Mouse (Mus musculus) limb, embryonic 14.5 days (tissue): Measurements from ENCODE around the gene Bysl. TPM values are rescaled to one million over a fixed set of nuclear protein-coding genes. Genes with fewer than 3 reads are reported as not detected.

Source experiments
- ATAC-seq: fragments of 200-750 bp; cut with Nextera tagmentation; 2 replicates; pipeline ENCODE4 v1.8.0; 2017; ENCODE audit warnings: low read depth, moderate number of reproducible peaks, moderate TSS enrichment; ENCODE audit not compliant: low FRiP score
- DNase-seq: peaks from one replicate; pipeline ENCODE4 v3.0.0-alpha.2; 2015; ENCODE audit warnings: low spot score
- H3K27ac ChIP-seq: fragments of 300-500 bp; sonication (generic); replicated peaks from 2 replicates; pipeline ENCODE4 v1.5.1; 2014; ENCODE audit warnings: low read depth, mild to moderate bottlenecking, low read length, moderate library complexity, mixed read lengths
- H3K27me3 ChIP-seq: fragments of 300-500 bp; sonication (generic); 2 replicates; pipeline ENCODE4 v1.6.1; 2014; ENCODE audit warnings: low read length, mixed read lengths; ENCODE audit not compliant: control insufficient read depth, insufficient read depth
- H3K36me3 ChIP-seq: fragments of 300-500 bp; sonication (generic); 2 replicates; pipeline ENCODE4 v1.6.1; 2014; ENCODE audit warnings: mild to moderate bottlenecking, low read length, moderate library complexity, mixed read lengths; ENCODE audit not compliant: control insufficient read depth, insufficient read depth
- H3K4me1 ChIP-seq: fragments of 300-500 bp; sonication (generic); 2 replicates; pipeline ENCODE4 v1.6.1; 2014; ENCODE audit warnings: antibody characterized with exemption, low read length, mixed read lengths; ENCODE audit not compliant: control insufficient read depth, insufficient read depth
- H3K4me2 ChIP-seq: fragments of 300-500 bp; sonication (generic); replicated peaks from 2 replicates; pipeline ENCODE4 v1.6.1; 2014; ENCODE audit warnings: low read depth, mild to moderate bottlenecking, low read length, moderate library complexity; ENCODE audit not compliant: severe bottlenecking
- H3K4me3 ChIP-seq: fragments of 300-500 bp; sonication (generic); replicated peaks from 2 replicates; pipeline ENCODE4 v1.5.1; 2014; ENCODE audit warnings: low read length
- H3K9ac ChIP-seq: fragments of 300-500 bp; sonication (generic); 2 replicates; pipeline ENCODE4 v1.6.1; 2014; ENCODE audit warnings: mild to moderate bottlenecking, low read depth, low read length, moderate library complexity; ENCODE audit not compliant: severe bottlenecking
- H3K9me3 ChIP-seq: fragments of 300-500 bp; sonication (generic); 2 replicates; pipeline ENCODE4 v1.6.1; 2016; ENCODE audit warnings: low read length; ENCODE audit not compliant: control insufficient read depth
- POLR2A ChIP-seq: fragments of 200-500 bp; IDR thresholded peaks from 2 replicates; pipeline ENCODE4 v1.8.0; 2012; ENCODE audit warnings: inconsistent platforms, mild to moderate bottlenecking, moderate library complexity, borderline replicate concordance; ENCODE audit not compliant: insufficient read depth, insufficient read length; ENCODE audit errors: extremely low read depth
- WGBS: fragments of 180-500 bp; shearing (Covaris S2); extraction: QIAGEN DNeasy Blood & Tissue Kit; methylation state at CpG from one replicate; pipeline ENCODE4 v1.1.7; 2014; 5-methylcytosine and 5-hydroxymethylcytosine counted together
- polyA plus RNA-seq, 2 experiments: library from polyadenylated mRNA; depleted of rRNA in 1 of 2; stranded (reverse) in 1 of 2; unstranded in 1 of 2; fragments of >200 nt; fragmentation: Nextera tagmentation in 1 of 2; extraction: Ambion mirVana in 1 of 2; gene quantifications; 2 replicates each; pipeline versions ENCODE4 v1.2.1 to v1.2.3; 2012 to 2014

Bysl gene
- polyA plus RNA-seq, 2 experiments = 20.4 to 20.6 TPM

- DNase-seq = no peak
- Histone ChIP-seq H3K27me3 (no peaks in the 10 kb centered on the region), H3K4me2 (no peak overlapping the region), H3K9me3 (no peaks in the 10 kb centered on the region), H3K4me1 (no peaks in the 10 kb centered on the region), H3K9ac (no peak overlapping the region), H3K4me3 (no peak overlapping the region), H3K36me3 (no peaks in the 10 kb centered on the region), H3K27ac (no peak overlapping the region)
- ATAC-seq = no peak
- TF ChIP-seq POLR2A = no peak
- WGBS = 80% methylated on average over 6 of the region's 6 CpGs
These were observed 48.4 kb downstream of the Bysl start for GRCm38 (mm10) chr17:47562875-47563274.

- H3K4me3 ChIP-seq = no peak overlapping the region
- H3K9ac ChIP-seq = no peak overlapping the region
- H3K4me1 ChIP-seq = no peaks in the 10 kb centered on the region
- H3K27me3 ChIP-seq = no peaks in the 10 kb centered on the region
- DNase-seq = peak; percentile 7
- no peaks in the 10 kb centered on the region for H3K9me3 ChIP-seq
- peak; percentile 47; the same call in 1 of the 2 replicates for ATAC-seq
- no peaks in the 10 kb centered on the region for H3K36me3 ChIP-seq
- WGBS = 62% methylated on average over 6 of the region's 6 CpGs
- peak overlapping the region; percentile 58; the same call in 1 of the 2 replicates for H3K27ac ChIP-seq
- H3K4me2 ChIP-seq = no peak overlapping the region
- TF ChIP-seq POLR2A = no peak
These were observed 51.6 kb downstream of the Bysl start for GRCm38 (mm10) chr17:47559726-47560125.

DNA sequence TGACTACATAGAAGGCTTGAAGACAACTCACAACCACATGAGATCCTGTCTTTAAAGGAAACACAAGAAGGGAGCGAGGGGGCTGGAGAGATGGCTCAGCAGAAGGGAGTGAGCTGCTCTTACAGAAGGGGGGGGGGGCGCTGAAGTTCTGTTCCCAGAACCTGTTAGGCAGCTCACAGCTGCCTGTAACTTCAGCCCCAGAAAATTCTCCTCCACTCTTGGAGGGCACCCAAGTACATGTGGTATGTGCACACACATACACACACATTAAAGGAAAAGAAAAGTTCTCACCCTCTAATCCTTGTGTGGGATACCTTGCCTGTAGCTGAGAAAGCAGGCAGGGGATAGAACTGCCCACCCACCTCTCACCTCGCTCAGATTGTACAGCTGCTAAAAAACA lies 54.1 kb downstream of the Bysl start:
- H3K36me3 ChIP-seq = no peaks in the 10 kb centered on the region
- no peak overlapping the region for H3K27ac ChIP-seq
- peak; percentile 36 for DNase-seq
- WGBS = 62% methylated on average over 2 of the region's 3 CpGs
- H3K9ac ChIP-seq = no peak overlapping the region
- H3K4me3 ChIP-seq = no peak overlapping the region
- no peak for TF ChIP-seq POLR2A
- no peak overlapping the region for H3K4me2 ChIP-seq
- no peaks in the 10 kb centered on the region for H3K9me3 ChIP-seq
- no peak for ATAC-seq
- H3K27me3 ChIP-seq = no peaks in the 10 kb centered on the region
- no peaks in the 10 kb centered on the region for H3K4me1 ChIP-seq

GRCm38 (mm10) chr17:47554621-47555020 lies 56.7 kb downstream of the Bysl start:
- Histone ChIP-seq H3K4me1 (no peaks in the 10 kb centered on the region), H3K9ac (no peak overlapping the region), H3K36me3 (no peaks in the 10 kb centered on the region), H3K4me2 (no peak overlapping the region), H3K27me3 (no peaks in the 10 kb centered on the region), H3K9me3 (no peaks in the 10 kb centered on the region), H3K4me3 (no peak overlapping the region), H3K27ac (no peak overlapping the region)
- TF ChIP-seq POLR2A = no peak
- WGBS = 69% methylated on average over 10 of the region's 10 CpGs
- ATAC-seq (no peak), DNase-seq (no peak)

- no peak overlapping the region for H3K9ac ChIP-seq
- H3K4me1 ChIP-seq = no peaks in the 10 kb centered on the region
- TF ChIP-seq POLR2A = no peak
- ATAC-seq (no peak), DNase-seq (no peak)
- H3K27ac ChIP-seq = no peak overlapping the region
- H3K36me3 ChIP-seq = no peaks in the 10 kb centered on the region
- H3K4me2 ChIP-seq = no peak overlapping the region
- no peaks in the 10 kb centered on the region for H3K9me3 ChIP-seq
- H3K27me3 ChIP-seq = no peaks in the 10 kb centered on the region
- no peak overlapping the region for H3K4me3 ChIP-seq
These were observed 58.3 kb downstream of the Bysl start for GRCm38 (mm10) chr17:47552994-47553393.

DNA sequence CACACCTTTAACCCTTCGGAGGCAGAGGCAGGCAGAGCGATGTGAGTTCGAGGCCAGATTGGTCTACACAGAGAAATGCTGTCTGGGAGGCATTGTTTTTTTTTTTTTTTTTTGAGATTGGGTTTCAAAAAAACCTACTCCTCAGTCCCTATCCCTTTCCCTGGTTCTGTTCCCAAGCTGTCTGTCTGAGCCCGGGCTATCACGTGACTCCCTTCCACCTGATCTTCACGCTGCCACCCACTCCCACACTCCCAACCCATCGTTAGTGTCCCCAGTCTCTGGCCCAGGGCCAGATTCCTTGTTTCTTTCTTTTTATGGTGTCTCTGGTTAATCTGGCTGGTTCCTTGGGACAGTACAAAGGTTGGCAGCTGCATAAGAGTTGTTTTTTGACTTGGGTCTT lies 60.2 kb downstream of the Bysl start:
- H3K9me3 ChIP-seq = no peaks in the 10 kb centered on the region
- no peaks in the 10 kb centered on the region for H3K27me3 ChIP-seq
- ATAC-seq = no peak
- WGBS = 72% methylated on average over 7 of the region's 7 CpGs
- no peak overlapping the region for H3K4me3 ChIP-seq
- no peak overlapping the region for H3K4me2 ChIP-seq
- H3K9ac ChIP-seq = no peak overlapping the region
- H3K27ac ChIP-seq = no peak overlapping the region
- no peak for TF ChIP-seq POLR2A
- DNase-seq = no peak
- H3K4me1 ChIP-seq = no peaks in the 10 kb centered on the region
- no peaks in the 10 kb centered on the region for H3K36me3 ChIP-seq

Other genes with a start within 250 kb of the Bysl start
- 42.8 and 51.3 TPM in 2 replicates for gene Mrps10, start 242.6 kb downstream of the Bysl start, polyA plus RNA-seq (2012; rRNA removed)
- 76.0 and 77.7 TPM in 2 replicates for gene Mrps10, start 242.6 kb downstream of the Bysl start, polyA plus RNA-seq (2014; fragmentation: Nextera tagmentation; extraction: Ambion mirVana)
- 1.2 and 1.3 TPM in 2 replicates for gene Guca1b, start 226.1 kb downstream of the Bysl start, polyA plus RNA-seq (2012; rRNA removed)
- gene Guca1b, start 226.1 kb downstream of the Bysl start, polyA plus RNA-seq (2014; fragmentation: Nextera tagmentation; extraction: Ambion mirVana) = 0.30 and 0.44 TPM in 2 replicates
- gene Guca1a, start 210.9 kb downstream of the Bysl start, polyA plus RNA-seq (2012; rRNA removed) = 2.5 and 3.9 TPM in 2 replicates
- gene Guca1a, start 210.9 kb downstream of the Bysl start, polyA plus RNA-seq (2014; fragmentation: Nextera tagmentation; extraction: Ambion mirVana) = 6.0 and 6.4 TPM in 2 replicates
- 3.0 and 3.4 TPM in 2 replicates for gene AI661453, start 174.9 kb downstream of the Bysl start, polyA plus RNA-seq (2012; rRNA removed)
- 2.6 and 2.7 TPM in 2 replicates for gene AI661453, start 174.9 kb downstream of the Bysl start, polyA plus RNA-seq (2014; fragmentation: Nextera tagmentation; extraction: Ambion mirVana)
- 0.25 and 0.82 TPM in 2 replicates for gene 1700001C19Rik, start 174.1 kb downstream of the Bysl start, polyA plus RNA-seq (2012; rRNA removed)
- 0.50 and 0.68 TPM in 2 replicates for gene 1700001C19Rik, start 174.1 kb downstream of the Bysl start, polyA plus RNA-seq (2014; fragmentation: Nextera tagmentation; extraction: Ambion mirVana)
- 46.4 and 52.2 TPM in 2 replicates for gene Taf8, start 109.2 kb downstream of the Bysl start, polyA plus RNA-seq (2012; rRNA removed)
- 26.3 and 29.2 TPM in 2 replicates for gene Taf8, start 109.2 kb downstream of the Bysl start, polyA plus RNA-seq (2014; fragmentation: Nextera tagmentation; extraction: Ambion mirVana)
- 349 and 415 TPM in 2 replicates for gene Ccnd3, start 106.4 kb downstream of the Bysl start, polyA plus RNA-seq (2012; rRNA removed)
- 513 and 520 TPM in 2 replicates for gene Ccnd3, start 106.4 kb downstream of the Bysl start, polyA plus RNA-seq (2014; fragmentation: Nextera tagmentation; extraction: Ambion mirVana)
- gene Med20, start 90 bp upstream of the Bysl start, polyA plus RNA-seq (2012; rRNA removed) = 59.5 and 64.7 TPM in 2 replicates
- gene Med20, start 90 bp upstream of the Bysl start, polyA plus RNA-seq (2014; fragmentation: Nextera tagmentation; extraction: Ambion mirVana) = 50.6 and 55.0 TPM in 2 replicates
- gene Gm20517, start 97 bp upstream of the Bysl start, polyA plus RNA-seq (2012; rRNA removed) = 1.3 and 1.4 TPM in 2 replicates
- 0.72 and 1.4 TPM in 2 replicates for gene Gm20517, start 97 bp upstream of the Bysl start, polyA plus RNA-seq (2014; fragmentation: Nextera tagmentation; extraction: Ambion mirVana)
- 17.6 and 20.8 TPM in 2 replicates for gene Usp49, start 19.2 kb upstream of the Bysl start, polyA plus RNA-seq (2012; rRNA removed)
- gene Usp49, start 19.2 kb upstream of the Bysl start, polyA plus RNA-seq (2014; fragmentation: Nextera tagmentation; extraction: Ambion mirVana) = 5.0 and 5.2 TPM in 2 replicates
- gene Tomm6, start 76.9 kb upstream of the Bysl start, polyA plus RNA-seq (2012; rRNA removed) = 106 and 130 TPM in 2 replicates
- 409 and 415 TPM in 2 replicates for gene Tomm6, start 76.9 kb upstream of the Bysl start, polyA plus RNA-seq (2014; fragmentation: Nextera tagmentation; extraction: Ambion mirVana)
- 16.0 and 26.2 TPM in 2 replicates for gene Frs3, start 77.5 kb upstream of the Bysl start, polyA plus RNA-seq (2012; rRNA removed)
- gene Frs3, start 77.5 kb upstream of the Bysl start, polyA plus RNA-seq (2014; fragmentation: Nextera tagmentation; extraction: Ambion mirVana) = 5.4 TPM in 2 replicates
- gene Gm21981, start 83.0 kb upstream of the Bysl start, polyA plus RNA-seq (2012; rRNA removed) = 2.6 and 3.0 TPM in 2 replicates
- gene Gm21981, start 83.0 kb upstream of the Bysl start, polyA plus RNA-seq (2014; fragmentation: Nextera tagmentation; extraction: Ambion mirVana) = 1.3 and 1.7 TPM in 2 replicates
- gene Prickle4, start 83.2 kb upstream of the Bysl start, polyA plus RNA-seq (2012; rRNA removed) = 0.52 and 1.9 TPM in 2 replicates
- gene Prickle4, start 83.2 kb upstream of the Bysl start, polyA plus RNA-seq (2014; fragmentation: Nextera tagmentation; extraction: Ambion mirVana) = 1.3 TPM in 2 replicates
- 0.55 and 1.4 TPM in 2 replicates for gene Pgc, start 115.3 kb upstream of the Bysl start, polyA plus RNA-seq (2012; rRNA removed)
- gene Pgc, start 115.3 kb upstream of the Bysl start, polyA plus RNA-seq (2014; fragmentation: Nextera tagmentation; extraction: Ambion mirVana) = 0.18 and 0.23 TPM in 2 replicates
- gene Tfeb, start 125.5 kb upstream of the Bysl start, polyA plus RNA-seq (2012; rRNA removed) = 12.2 and 13.2 TPM in 2 replicates
- gene Tfeb, start 125.5 kb upstream of the Bysl start, polyA plus RNA-seq (2014; fragmentation: Nextera tagmentation; extraction: Ambion mirVana) = 10.6 and 11.5 TPM in 2 replicates
- gene Mdfi, start 223.2 kb upstream of the Bysl start, polyA plus RNA-seq (2012; rRNA removed) = 281 and 440 TPM in 2 replicates
- gene Mdfi, start 223.2 kb upstream of the Bysl start, polyA plus RNA-seq (2014; fragmentation: Nextera tagmentation; extraction: Ambion mirVana) = 57.5 and 64.7 TPM in 2 replicates